Mouse (Mus musculus): ENCODE results near the gene Atp13a3. TPM values are rescaled to one million over a fixed set of nuclear protein-coding genes. Genes with fewer than 3 reads are reported as not detected.

The Atp13a3 gene
- polyA plus RNA-seq, 1 experiment from 2014 or later: 22.0 TPM

DNA sequence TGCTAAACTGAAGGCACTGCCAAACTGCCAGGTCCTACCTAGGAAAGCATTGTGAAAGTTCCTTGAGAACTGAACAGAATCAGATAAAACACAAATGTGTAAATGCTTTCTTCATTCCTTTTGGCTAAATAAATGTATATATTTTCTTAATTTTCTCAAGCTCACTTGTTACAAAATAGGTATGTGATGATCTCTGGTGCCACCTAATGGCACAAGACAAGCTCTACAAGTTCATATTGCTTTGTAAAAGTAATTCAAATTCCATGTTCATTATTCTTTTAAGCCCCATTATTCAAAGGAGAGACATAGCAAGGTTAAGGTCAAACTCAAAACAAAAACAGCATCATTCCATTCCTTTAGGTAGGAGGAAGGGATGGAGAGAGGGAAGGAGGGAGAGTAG, 91.5 kb downstream of the Atp13a3 start:
- Histone ChIP-seq H3K36me3 (ENCODE audit: control insufficient read depth, insufficient read depth) (peaks cover 26% of the 10 kb centered on the region), H3K9me3 (ENCODE audit: control insufficient read depth) (no peaks in the 10 kb centered on the region), H3K4me2 (replicated peaks; ENCODE audit: low read depth) (no peak overlapping the region), H3K27me3 (replicated peaks; ENCODE audit: control insufficient read depth, insufficient read depth, low read length) (no peaks in the 10 kb centered on the region), H3K4me3 (ENCODE audit: low read depth, low read length) (no peak overlapping the region), H3K4me1 (replicated peaks; ENCODE audit: control insufficient read depth, insufficient read depth, low read length) (peaks cover 3% of the 10 kb centered on the region; the same call in 1 of the 2 replicates), H3K9ac (ENCODE audit: low read depth, low read length) (no peak overlapping the region), H3K27ac (ENCODE audit: low read depth, low read length) (no peak overlapping the region)
- peak; percentile 71 for TF ChIP-seq CTCF (IDR thresholded peaks at IDR 0.05; ENCODE audit: low read depth)
- ATAC-seq: no peak

DNA sequence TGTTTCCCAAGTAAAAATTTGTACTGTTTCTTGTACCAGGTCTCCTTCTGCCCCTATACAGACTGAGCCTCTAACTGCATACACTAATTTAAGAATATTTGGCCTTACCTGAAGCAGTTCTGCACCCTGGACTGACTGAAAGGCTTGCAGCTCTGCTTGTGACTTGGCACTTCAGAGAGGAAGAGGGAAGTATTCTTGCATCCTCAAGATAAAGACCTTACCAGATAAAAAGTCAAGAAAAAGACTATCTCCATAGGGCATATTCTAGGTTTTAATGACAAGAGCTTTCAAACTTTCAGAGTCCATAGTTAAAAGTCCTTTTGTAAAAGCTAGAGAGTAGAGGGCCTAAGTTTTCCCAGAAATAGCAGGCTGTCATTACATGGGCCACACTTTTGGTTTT, 95.1 kb downstream of the Atp13a3 start, which contains the start of gene Gp5:
Gp5 (minus strand) TSS at position 133 of the 400 bp plus-strand sequence.
- ATAC-seq: no peak
- TF ChIP-seq CTCF (IDR thresholded peaks at IDR 0.05; ENCODE audit: low read depth): no peak
- Histone ChIP-seq H3K4me3 (ENCODE audit: low read depth, low read length) (peak within 1 kb of the TSS; percentile 54), H3K9ac (ENCODE audit: low read depth, low read length) (no peak within 1 kb of the TSS), H3K4me1 (replicated peaks; ENCODE audit: control insufficient read depth, insufficient read depth, low read length) (peaks cover 7% of the 10 kb centered on the region; the same call in 1 of the 2 replicates), H3K36me3 (ENCODE audit: control insufficient read depth, insufficient read depth) (peaks cover 6% of the 10 kb centered on the region), H3K4me2 (replicated peaks; ENCODE audit: low read depth) (peak within 1 kb of the TSS; percentile 97), H3K27ac (ENCODE audit: low read depth, low read length) (no peak within 1 kb of the TSS), H3K27me3 (replicated peaks; ENCODE audit: control insufficient read depth, insufficient read depth, low read length) (peaks cover 18% of the 10 kb centered on the region), H3K9me3 (ENCODE audit: control insufficient read depth) (no peaks in the 10 kb centered on the region)

DNA sequence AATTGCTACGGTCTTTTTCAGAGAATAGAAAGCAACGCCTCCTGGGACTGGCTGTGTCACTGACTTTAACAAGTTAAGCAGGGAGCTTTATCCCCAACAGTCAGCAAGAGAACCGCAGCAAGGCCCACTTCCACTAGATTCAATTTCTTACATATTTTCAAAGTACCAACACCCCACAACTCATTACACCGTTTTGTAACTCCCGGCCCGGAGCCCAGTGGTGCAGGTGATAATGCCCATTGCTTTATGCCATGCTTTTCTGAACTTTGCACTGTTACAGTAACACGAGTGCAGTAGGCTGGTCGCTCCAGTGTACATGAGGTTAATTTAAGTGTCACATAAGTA, 95.6 kb downstream of the Atp13a3 start:
- TF ChIP-seq CTCF (IDR thresholded peaks at IDR 0.05; ENCODE audit: low read depth): no peak
- H3K4me1 ChIP-seq (replicated peaks; ENCODE audit: control insufficient read depth, insufficient read depth, low read length): peaks cover 7% of the 10 kb centered on the region; the same call in 1 of the 2 replicates
- WGBS: 44% methylated on average over 8 of the region's 8 CpGs
- H3K9me3 ChIP-seq (ENCODE audit: control insufficient read depth): no peaks in the 10 kb centered on the region
- peaks cover 18% of the 10 kb centered on the region for H3K27me3 ChIP-seq (replicated peaks; ENCODE audit: control insufficient read depth, insufficient read depth, low read length)
- no peak overlapping the region for H3K9ac ChIP-seq (ENCODE audit: low read depth, low read length)
- 0 out of 2 replicates have a peak, but pooled peaks cover 3% of the 10 kb centered on the region for H3K36me3 ChIP-seq (ENCODE audit: control insufficient read depth, insufficient read depth)
- peak; percentile 58; the same call in 1 of the 2 replicates for ATAC-seq
- no peak overlapping the region for H3K27ac ChIP-seq (ENCODE audit: low read depth, low read length)
- peak overlapping the region; percentile 97 for H3K4me2 ChIP-seq (replicated peaks; ENCODE audit: low read depth)
- H3K4me3 ChIP-seq (ENCODE audit: low read depth, low read length): peak overlapping the region; percentile 54

DNA sequence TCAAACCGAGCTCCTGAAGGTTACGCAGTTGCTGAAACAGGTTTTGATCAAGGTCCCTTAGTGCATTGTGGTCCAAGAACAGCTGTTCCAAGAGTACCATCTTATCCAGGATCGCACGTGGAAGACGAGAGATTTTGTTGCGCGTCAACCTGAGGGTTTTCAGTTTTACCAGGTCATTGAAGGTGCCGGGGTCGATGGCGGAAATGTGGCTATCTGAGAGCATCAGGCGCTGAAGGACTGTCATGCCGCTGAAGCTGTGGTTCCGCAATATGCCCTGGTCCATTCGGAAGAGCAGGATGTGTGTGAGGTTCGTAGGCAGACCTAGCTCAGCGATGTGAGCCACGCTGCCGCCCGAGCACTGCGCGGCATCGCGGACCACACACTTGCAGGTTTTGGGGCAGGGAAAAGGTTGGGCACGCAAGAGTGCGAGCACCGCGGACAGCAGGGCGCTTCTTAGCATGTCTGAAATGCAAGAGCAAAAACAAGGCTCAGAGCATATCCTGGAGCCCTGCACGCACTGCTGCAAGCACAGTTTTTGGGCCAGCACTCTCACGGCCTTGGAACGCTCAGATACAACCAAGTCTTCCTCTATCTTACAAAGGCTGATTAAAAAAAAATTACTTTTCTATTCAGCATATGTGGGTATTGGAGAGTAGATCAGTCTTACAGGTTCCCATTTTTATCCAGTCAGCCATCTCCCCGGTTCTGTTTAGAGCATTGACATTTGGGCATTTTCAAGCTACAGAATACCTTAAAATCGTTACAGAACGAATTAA, 96.2 kb downstream of the Atp13a3 start:
- peaks cover 7% of the 10 kb centered on the region; the same call in 1 of the 2 replicates for H3K4me1 ChIP-seq (replicated peaks; ENCODE audit: control insufficient read depth, insufficient read depth, low read length)
- peak overlapping the region; percentile 97 for H3K4me2 ChIP-seq (replicated peaks; ENCODE audit: low read depth)
- H3K36me3 ChIP-seq (ENCODE audit: control insufficient read depth, insufficient read depth): no peaks in the 10 kb centered on the region
- 8% methylated on average over 34 of the region's 34 CpGs for WGBS
- H3K27ac ChIP-seq (ENCODE audit: low read depth, low read length): no peak overlapping the region
- no peak for TF ChIP-seq CTCF (IDR thresholded peaks at IDR 0.05; ENCODE audit: low read depth)
- peak overlapping the region; percentile 44; the same call in 1 of the 2 replicates for H3K9ac ChIP-seq (ENCODE audit: low read depth, low read length)
- peak; percentile 16 for ATAC-seq
- peaks cover 18% of the 10 kb centered on the region for H3K27me3 ChIP-seq (replicated peaks; ENCODE audit: control insufficient read depth, insufficient read depth, low read length)
- no peaks in the 10 kb centered on the region for H3K9me3 ChIP-seq (ENCODE audit: control insufficient read depth)
- peak overlapping the region; percentile 54 for H3K4me3 ChIP-seq (ENCODE audit: low read depth, low read length)

DNA sequence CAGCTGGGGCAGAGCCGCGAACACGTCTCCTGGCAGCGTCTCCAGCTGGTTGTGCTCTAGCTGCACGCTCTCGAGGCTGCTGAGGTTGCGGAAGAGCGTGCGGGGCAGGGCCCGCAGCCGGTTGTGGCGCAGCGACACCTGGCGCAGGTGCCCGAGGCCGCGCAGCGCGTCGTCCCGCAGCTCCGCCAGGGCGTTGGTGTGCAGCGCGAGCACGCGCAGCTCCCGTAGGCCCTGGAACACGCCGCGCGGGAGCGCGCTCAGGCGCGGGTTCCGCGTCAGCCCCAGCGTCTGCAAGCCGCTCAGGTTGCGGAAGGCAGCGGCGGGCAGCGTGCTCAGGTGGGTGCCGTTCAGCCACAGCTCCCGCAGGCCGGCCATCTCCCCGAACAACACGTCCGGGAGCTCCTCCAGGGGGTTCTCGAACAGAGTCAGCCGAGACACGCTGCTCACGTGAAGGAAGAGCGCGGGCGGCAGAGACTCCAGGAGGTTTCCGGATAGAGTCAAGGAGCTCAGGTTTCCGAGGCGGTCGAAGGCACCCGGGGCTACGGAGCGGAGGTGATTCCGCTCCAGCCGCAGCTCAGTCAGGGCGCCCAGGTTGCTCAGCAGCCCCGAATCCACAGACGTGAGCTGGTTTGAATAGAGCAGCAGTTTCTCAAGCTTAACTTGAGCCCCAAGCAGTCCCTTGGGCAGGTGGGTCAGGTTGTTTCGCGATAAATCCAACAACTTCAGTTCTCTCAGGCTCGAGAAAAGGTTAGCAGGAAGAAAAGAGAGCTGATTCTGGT, 97.0 kb downstream of the Atp13a3 start:
- WGBS: under 1% methylated on average over 72 of the region's 72 CpGs
- H3K27me3 ChIP-seq (replicated peaks; ENCODE audit: control insufficient read depth, insufficient read depth, low read length): peaks cover 18% of the 10 kb centered on the region
- H3K9me3 ChIP-seq (ENCODE audit: control insufficient read depth): no peaks in the 10 kb centered on the region
- H3K4me2 ChIP-seq (replicated peaks; ENCODE audit: low read depth): peak overlapping the region; percentile 97
- no peak overlapping the region for H3K27ac ChIP-seq (ENCODE audit: low read depth, low read length)
- peak; percentile 73 for ATAC-seq
- H3K4me3 ChIP-seq (ENCODE audit: low read depth, low read length): peak overlapping the region; percentile 54
- peak overlapping the region; percentile 44 for H3K9ac ChIP-seq (ENCODE audit: low read depth, low read length)
- peaks cover 7% of the 10 kb centered on the region; the same call in 1 of the 2 replicates for H3K4me1 ChIP-seq (replicated peaks; ENCODE audit: control insufficient read depth, insufficient read depth, low read length)
- H3K36me3 ChIP-seq (ENCODE audit: control insufficient read depth, insufficient read depth): no peaks in the 10 kb centered on the region
- peak; percentile 74 for TF ChIP-seq CTCF (IDR thresholded peaks at IDR 0.05; ENCODE audit: low read depth)

DNA sequence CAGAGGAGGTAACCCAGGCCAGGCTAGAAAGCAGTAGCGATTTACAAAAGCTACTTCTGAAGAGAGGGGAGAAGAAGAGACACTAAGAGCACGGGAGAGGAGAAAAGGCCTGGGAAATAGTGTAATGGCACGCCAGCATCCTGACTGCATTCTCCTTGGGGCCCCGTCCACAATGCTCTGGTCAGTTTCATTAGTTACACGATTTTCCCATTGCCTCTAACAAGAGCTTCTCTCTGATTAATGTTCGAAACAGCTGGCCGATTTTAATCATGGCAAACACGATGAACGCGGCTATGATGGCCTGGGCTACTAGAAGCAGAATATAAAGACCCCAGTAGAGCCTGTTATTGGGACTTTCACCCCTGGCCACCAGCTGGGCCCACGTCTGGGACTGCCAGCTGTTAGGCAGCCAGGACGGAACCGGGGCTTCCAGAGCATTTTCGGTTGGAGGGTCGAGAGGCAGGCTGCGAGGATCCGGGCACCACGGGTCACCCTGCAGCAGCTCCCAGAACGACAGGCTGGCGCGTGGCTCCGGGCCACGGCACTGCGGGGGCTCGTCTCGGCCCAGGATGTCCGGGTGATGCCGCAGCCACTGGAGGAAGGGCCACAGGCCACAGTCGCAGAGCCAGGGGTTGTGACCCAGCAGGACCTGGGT, 97.7 kb downstream of the Atp13a3 start:
- no peak; the same call in 1 of the 2 replicates for ATAC-seq
- WGBS: 23% methylated on average over 29 of the region's 29 CpGs
- H3K9ac ChIP-seq (ENCODE audit: low read depth, low read length): no peak overlapping the region
- H3K4me2 ChIP-seq (replicated peaks; ENCODE audit: low read depth): peak overlapping the region; percentile 97
- peaks cover 7% of the 10 kb centered on the region; the same call in 1 of the 2 replicates for H3K4me1 ChIP-seq (replicated peaks; ENCODE audit: control insufficient read depth, insufficient read depth, low read length)
- H3K27me3 ChIP-seq (replicated peaks; ENCODE audit: control insufficient read depth, insufficient read depth, low read length): peaks cover 18% of the 10 kb centered on the region
- no peaks in the 10 kb centered on the region for H3K36me3 ChIP-seq (ENCODE audit: control insufficient read depth, insufficient read depth)
- peak overlapping the region; percentile 54 for H3K4me3 ChIP-seq (ENCODE audit: low read depth, low read length)
- no peak overlapping the region for H3K27ac ChIP-seq (ENCODE audit: low read depth, low read length)
- no peaks in the 10 kb centered on the region for H3K9me3 ChIP-seq (ENCODE audit: control insufficient read depth)
- no peak for TF ChIP-seq CTCF (IDR thresholded peaks at IDR 0.05; ENCODE audit: low read depth)
